In the genomic region with DNA sequence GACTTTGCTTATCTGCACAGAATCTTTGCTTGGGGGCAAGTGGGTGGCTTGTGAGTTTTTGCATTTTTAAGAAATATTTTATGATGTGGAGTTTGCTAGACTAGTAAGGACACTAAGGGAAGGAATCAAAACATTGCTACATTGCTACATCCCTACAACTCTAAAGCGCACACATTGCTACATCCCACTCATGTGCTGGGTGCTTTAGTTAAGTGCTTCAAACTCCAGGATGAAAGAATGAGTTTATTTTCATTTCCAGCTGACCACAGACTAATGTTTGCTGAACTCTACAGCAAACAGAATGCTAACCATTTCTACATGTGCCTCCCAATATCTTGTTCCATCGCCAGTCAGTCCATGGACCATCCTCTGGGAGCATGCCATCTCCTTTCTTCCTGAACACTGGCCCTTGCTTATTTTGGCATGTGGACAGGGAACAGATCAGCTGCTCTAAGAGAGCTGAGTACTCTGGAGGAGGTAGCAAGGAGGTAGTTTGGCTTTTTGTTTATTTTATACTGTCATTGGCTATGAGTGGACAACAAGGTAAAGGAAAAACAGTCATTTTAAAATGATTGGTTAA, we compare ENCODE assay signal across 21 mouse cellular contexts. TPM values are rescaled to one million over a fixed set of nuclear protein-coding genes. Genes with fewer than 3 reads are reported as not detected.
DNase-seq lines count a peak whose midpoint lies in the region; ATAC-seq and TF ChIP-seq lines count a peak whose summit lies in the region.
"Had no signal": no experiment of that assay in that cellular context is flagged by ENCODE, and none has a peak within 500 bp of the region (broad histone marks: within the 10 kb centered on the region; RNA-seq: fewer than 3 reads in every experiment).

No protein-coding gene starts in this region.

- H3K27ac ChIP-seq in kidney, adult 2 months (ENCODE audit: insufficient read depth, low read depth, low read length), result peak overlapping the region; percentile 94
- no peak overlapping the region for H3K27ac ChIP-seq in lung, postnatal 0 days (ENCODE audit: low read length)
- H3K27ac ChIP-seq in liver, postnatal 0 days (ENCODE audit: low read depth), result peak overlapping the region; percentile 90
- H3K27ac ChIP-seq: embryonic facial prominence, embryonic 15.5 days; forebrain, embryonic 12.5 days; neural tube, embryonic 12.5 days had no signal

- H3K9me3 ChIP-seq in lung, postnatal 0 days (ENCODE audit: low read length), result no peaks in the 10 kb centered on the region
- no peaks in the 10 kb centered on the region for H3K9me3 ChIP-seq in liver, postnatal 0 days (ENCODE audit: low read length)
- H3K9me3 ChIP-seq: embryonic facial prominence, embryonic 15.5 days; forebrain, embryonic 12.5 days; heart, embryonic 12.5 days; neural tube, embryonic 12.5 days had no signal

- H3K4me2 ChIP-seq in lung, postnatal 0 days (replicated peaks; ENCODE audit: low read depth, low read length), result no peak overlapping the region
- peak overlapping the region; percentile 90 for H3K4me2 ChIP-seq in liver, postnatal 0 days (ENCODE audit: low read depth, low read length)
- H3K4me2 ChIP-seq: embryonic facial prominence, embryonic 15.5 days; forebrain, embryonic 12.5 days; heart, embryonic 12.5 days; neural tube, embryonic 12.5 days had no signal

- no peaks in the 10 kb centered on the region for H3K27me3 ChIP-seq in kidney, adult 2 months (replicated peaks; ENCODE audit: control insufficient read depth, insufficient read depth, low read length)
- H3K27me3 ChIP-seq in lung, postnatal 0 days (replicated peaks; ENCODE audit: insufficient read depth, low read length), result no peaks in the 10 kb centered on the region
- no peaks in the 10 kb centered on the region for H3K27me3 ChIP-seq in liver, postnatal 0 days (ENCODE audit: insufficient read depth, low read length)
- H3K27me3 ChIP-seq: embryonic facial prominence, embryonic 15.5 days; heart, embryonic 12.5 days; neural tube, embryonic 12.5 days had no signal

- H3K36me3 ChIP-seq in kidney, adult 2 months (ENCODE audit: control insufficient read depth, insufficient read depth, low read length), result no peaks in the 10 kb centered on the region; the same call in 1 of the 2 replicates
- H3K36me3 ChIP-seq in lung, postnatal 0 days (ENCODE audit: insufficient read depth, low read length), result no peaks in the 10 kb centered on the region
- H3K36me3 ChIP-seq in liver, postnatal 0 days (replicated peaks; ENCODE audit: insufficient read depth, low read length), result no peaks in the 10 kb centered on the region; the same call in 1 of the 2 replicates
- H3K36me3 ChIP-seq: embryonic facial prominence, embryonic 15.5 days; forebrain, embryonic 12.5 days; heart, embryonic 12.5 days; neural tube, embryonic 12.5 days had no signal

- no peak overlapping the region for H3K9ac ChIP-seq in lung, postnatal 0 days (replicated peaks; ENCODE audit: low read depth)
- H3K9ac ChIP-seq in liver, postnatal 0 days (replicated peaks), result no peak overlapping the region
- H3K9ac ChIP-seq: embryonic facial prominence, embryonic 15.5 days; forebrain, embryonic 12.5 days; heart, embryonic 12.5 days; neural tube, embryonic 12.5 days had no signal

- no peak overlapping the region for H3K4me3 ChIP-seq in kidney, adult 2 months (ENCODE audit: insufficient read depth, low read depth, low read length)
- H3K4me3 ChIP-seq in lung, postnatal 0 days (ENCODE audit: low read depth, low read length), result no peak overlapping the region
- H3K4me3 ChIP-seq in liver, postnatal 0 days (ENCODE audit: low read depth, low read length), result no peak overlapping the region
- H3K4me3 ChIP-seq: embryonic facial prominence, embryonic 15.5 days; forebrain, embryonic 12.5 days; heart, embryonic 12.5 days; neural tube, embryonic 12.5 days had no signal

- no peak for TF ChIP-seq CTCF in kidney, adult 2 months (conservative IDR thresholded peaks at IDR 0.05; ENCODE audit: insufficient read depth, insufficient read length, low read depth, low read length)
- TF ChIP-seq CTCF in lung, postnatal 0 days (IDR thresholded peaks at IDR 0.05), result no peak
- no peak for TF ChIP-seq CTCF in liver, postnatal 0 days (IDR thresholded peaks at IDR 0.05; ENCODE audit: low read depth)

- 51% methylated on average over 2 of the region's 2 CpGs for WGBS in kidney, adult 2 months
- WGBS in lung, postnatal 0 days, result 68% methylated on average over 2 of the region's 2 CpGs
- 77% methylated on average over 2 of the region's 2 CpGs for WGBS in liver, postnatal 0 days (ENCODE audit: insufficient replicate concordance)

- peak; percentile 42 for ATAC-seq in lung, postnatal 0 days
- ATAC-seq in liver, postnatal 0 days, result peak; percentile 33
- ATAC-seq: activated CD4-positive, CD25-positive, alpha-beta regulatory T cell, adult 4 months; CD4-positive, CD25-positive, alpha-beta regulatory T cell, adult 4 months; midbrain, embryonic 16.5 days had no signal

- DNase-seq in kidney, adult 2 months, result peak; percentile 76
- no peak for DNase-seq in kidney, adult 18-20 months
- peak; percentile 60 for DNase-seq in lung, postnatal 0 days (ENCODE audit: low spot score)
- no peak for DNase-seq in lung, postnatal 4 days
- peak; percentile 69 for DNase-seq in NIH3T3 (ENCODE audit: low read depth)
- no peak for DNase-seq in liver, postnatal 0 days
- no peak for DNase-seq in adrenal gland, postnatal 4 days (ENCODE audit: low spot score in 2 of 2)
- DNase-seq: heart, postnatal 4 days; right cerebral cortex, postnatal 25 days had no signal

- no peak for TF ChIP-seq EP300 in lung, postnatal 0 days (IDR thresholded peaks at IDR 0.05)
- 0 out of 2 replicates have a peak, but pooled peaks have one; percentile 10 for TF ChIP-seq EP300 in liver, postnatal 0 days (IDR thresholded peaks at IDR 0.05; ENCODE audit: low read depth)

- no peak for TF ChIP-seq POLR2A in kidney, adult 2 months (IDR thresholded peaks at IDR 0.05; ENCODE audit: low read depth, low read length)

- H3K4me1 ChIP-seq in kidney, adult 2 months (ENCODE audit: control insufficient read depth, insufficient read depth, low read length), result peaks cover 10% of the 10 kb centered on the region; the same call in 1 of the 2 replicates
- H3K4me1 ChIP-seq in lung, postnatal 0 days (ENCODE audit: insufficient read depth, low read depth, low read length), result no peaks in the 10 kb centered on the region
- H3K4me1 ChIP-seq in liver, postnatal 0 days (ENCODE audit: insufficient read depth), result peaks cover 26% of the 10 kb centered on the region

RNA-seq across cellular contexts. Expression of a gene that starts 3.4 kb away (rescaled TPM):
- 566 and 646 TPM in 2 replicates for polyA plus RNA-seq in kidney, adult 2 months (2012; rRNA removed)
- 46.2 and 48.6 TPM in 2 replicates for polyA plus RNA-seq in lung, postnatal 0 days (2015; fragmentation: Nextera tagmentation; extraction: Ambion mirVana)
- polyA plus RNA-seq in liver, postnatal 0 days (2015; fragmentation: Nextera tagmentation; extraction: Ambion mirVana), result 294 and 325 TPM in 2 replicates
- 10 to 100 TPM; 61.4 to 77.3 TPM for total RNA-seq in adrenal gland, postnatal 4 days (2021)

RNA-seq across cellular contexts. Expression of a gene that starts 51.9 kb away (rescaled TPM):
- polyA plus RNA-seq in kidney, adult 2 months (2012; rRNA removed), result not detected in 2 replicates
- polyA plus RNA-seq in lung, postnatal 0 days (2015; fragmentation: Nextera tagmentation; extraction: Ambion mirVana), result not detected in 2 replicates
- polyA plus RNA-seq in liver, postnatal 0 days (2015; fragmentation: Nextera tagmentation; extraction: Ambion mirVana), result not detected in 2 replicates
- not detected for total RNA-seq in adrenal gland, postnatal 4 days (2021)
- total RNA-seq: common myeloid progenitor, adult 5-6 weeks; gastrocnemius, postnatal 4 days; heart, postnatal 4 days; MEL had no signal
- polyA plus RNA-seq: activated CD4-positive, CD25-positive, alpha-beta regulatory T cell, adult 4 months; CD4-positive, CD25-positive, alpha-beta regulatory T cell, adult 4 months; embryonic facial prominence, embryonic 15.5 days; forebrain, embryonic 12.5 days; heart, embryonic 12.5 days; large intestine, adult 2 months; limb, embryonic 11.5 days; midbrain, embryonic 16.5 days; neural tube, embryonic 12.5 days had no signal

RNA-seq across cellular contexts. Expression of a gene that starts 52.0 kb away (rescaled TPM):
- polyA plus RNA-seq in kidney, adult 2 months (2012; rRNA removed), result 0.04 TPM in 1 of 2 replicates, not detected in the other
- polyA plus RNA-seq in lung, postnatal 0 days (2015; fragmentation: Nextera tagmentation; extraction: Ambion mirVana), result not detected in 2 replicates
- 0.14 and 0.18 TPM in 2 replicates for polyA plus RNA-seq in liver, postnatal 0 days (2015; fragmentation: Nextera tagmentation; extraction: Ambion mirVana)
- total RNA-seq in adrenal gland, postnatal 4 days (2021), result under 1 TPM in 1 of 2 experiments, not detected in 1; 0.45 TPM
- total RNA-seq: common myeloid progenitor, adult 5-6 weeks; gastrocnemius, postnatal 4 days; heart, postnatal 4 days had no signal
- polyA plus RNA-seq: forebrain, embryonic 12.5 days; heart, embryonic 12.5 days; limb, embryonic 11.5 days; midbrain, embryonic 16.5 days; neural tube, embryonic 12.5 days had no signal

Comparison
In these comparisons a context has a peak if more than half of its experiments do, and no peak if none do; other contexts are left out.
1. DNase-seq: peak in kidney, adult 2 months (single experiment), lung, postnatal 0 days (single experiment) and NIH3T3 (single experiment); none in kidney, adult 18-20 months (single experiment), lung, postnatal 4 days (0 of 2), liver, postnatal 0 days (single experiment) and adrenal gland, postnatal 4 days (0 of 2).